Mouse (Mus musculus) mouse embryonic stem cell (cell line): ENCODE measurements at regions not wholly inside any gene's neighbourhood (a gene's known extent, or its start where the extent isn't known, plus 50 kb on each side); places are given as distances from the start of the nearest gene placed in this dataset.

Experiments used
- in situ Hi-C, 2 experiments: fragments of 300-500 bp; cut with MboI; formaldehyde crosslinking; loops; 1 replicate in 1 of 2; 3 replicates in 1 of 2; pipeline ENCODE4 v1.14.3; 2019 to 2020; ENCODE audit warnings: low sequenced_read_pairs in 2 of 2, low pct_unique_long_range_greater_than_20kb in 1 of 2, mixed read lengths in 1 of 2; ENCODE audit not compliant: unreplicated experiment in 1 of 2

- in situ Hi-C loops = no loop called here
Measured at GRCm38 (mm10) chr1:151045334-151045733, 52.1 kb upstream of the Hmcn1 start.

GRCm38 (mm10) chr1:151046626-151047025 is 53.4 kb upstream of the Hmcn1 start:
- in situ Hi-C loops = no loop called here

GRCm38 (mm10) chr1:151049726-151050506 is 56.7 kb upstream of the Hmcn1 start:
- in situ Hi-C loops = no loop called here

GRCm38 (mm10) chr1:151050507-151050816 is 57.2 kb upstream of the Hmcn1 start:
- in situ Hi-C loops = no loop called here

- in situ Hi-C loops = no loop called here
Measured at GRCm38 (mm10) chr1:151053268-151053667, 60.0 kb upstream of the Hmcn1 start.

- in situ Hi-C loops = no loop called here
Measured at GRCm38 (mm10) chr1:151055396-151055795, 62.2 kb upstream of the Hmcn1 start.

- in situ Hi-C loops = no loop called here
Measured at GRCm38 (mm10) chr1:151059546-151060136, 66.4 kb upstream of the Hmcn1 start.

- in situ Hi-C loops = no loop called here
Measured at GRCm38 (mm10) chr1:151065090-151065567, 71.9 kb upstream of the Hmcn1 start.

- in situ Hi-C loops = no loop called here
Measured at GRCm38 (mm10) chr1:151066379-151067128, 73.3 kb upstream of the Hmcn1 start.

GRCm38 (mm10) chr1:151074508-151075314 is 81.5 kb upstream of the Hmcn1 start:
- in situ Hi-C loops = loop anchor here in 1 of 2 experiments (25.0 kb wide), 1 partner anchor 263 kb away; the partner anchor contains the start of gene Ivns1abp

GRCm38 (mm10) chr1:151075541-151075940 is 82.3 kb upstream of the Hmcn1 start:
- in situ Hi-C loops = loop anchor here in 1 of 2 experiments (25.0 kb wide), 1 partner anchor 262 kb away; the partner anchor contains the start of gene Ivns1abp

- in situ Hi-C loops = loop anchor here in 1 of 2 experiments (25.0 kb wide), 1 partner anchor 258 kb away; the partner anchor contains the start of gene Ivns1abp
Measured at GRCm38 (mm10) chr1:151078909-151079522, 85.8 kb upstream of the Hmcn1 start.

GRCm38 (mm10) chr1:151079614-151080360 is 86.6 kb upstream of the Hmcn1 start:
- in situ Hi-C loops = loop anchor here (10.0 to 25.0 kb wide), 2 partner anchors 255 to 258 kb away; partner anchors contain the start of gene Ivns1abp (in 1 of the 2)

- in situ Hi-C loops = loop anchor here (10.0 to 25.0 kb wide), 2 partner anchors 254 to 257 kb away; partner anchors contain the start of gene Ivns1abp (in 1 of the 2)
Measured at GRCm38 (mm10) chr1:151080510-151080980, 87.3 kb upstream of the Hmcn1 start.

GRCm38 (mm10) chr1:151082510-151083033 is 89.3 kb upstream of the Hmcn1 start:
- in situ Hi-C loops = loop anchor here (10.0 to 25.0 kb wide), 2 partner anchors 252 to 255 kb away; partner anchors contain the start of gene Ivns1abp (in 1 of the 2)

- in situ Hi-C loops = loop anchor here (10.0 to 25.0 kb wide), 2 partner anchors 251 to 253 kb away; partner anchors contain the start of gene Ivns1abp (in 1 of the 2)
Measured at GRCm38 (mm10) chr1:151083806-151084205, 90.6 kb upstream of the Hmcn1 start.
